Mouse (Mus musculus) liver, embryonic 16.5 days (tissue): ENCODE results near the gene Phf14. TPM values are rescaled to one million over a fixed set of nuclear protein-coding genes. Genes with fewer than 3 reads are reported as not detected.
"Not testable (repeated sequence)": the region's sequence is repeated elsewhere in the genome, so short reads cannot be mapped to it uniquely, and the experiment has no call there.

ENCODE experiments used
- ATAC-seq: fragments of 200-750 bp; cut with Nextera tagmentation; 2 replicates; pipeline ENCODE4 v1.8.0; 2017; ENCODE audit warnings: low read depth, mild to moderate bottlenecking, moderate number of reproducible peaks, moderate library complexity
- H3K27ac ChIP-seq: fragments of 300-500 bp; sonication (generic); 2 replicates; pipeline ENCODE4 v1.5.1; 2014; ENCODE audit warnings: mild to moderate bottlenecking, low read length
- H3K27me3 ChIP-seq: fragments of 300-500 bp; sonication (generic); 2 replicates; pipeline ENCODE4 v1.6.1; 2014; ENCODE audit warnings: low read depth, low read length, mixed read lengths; ENCODE audit not compliant: control insufficient read depth, insufficient read depth
- H3K36me3 ChIP-seq: fragments of 300-500 bp; sonication (generic); 2 replicates; pipeline ENCODE4 v1.6.1; 2014; ENCODE audit warnings: mild to moderate bottlenecking; ENCODE audit not compliant: control insufficient read depth, insufficient read depth
- H3K4me1 ChIP-seq: fragments of 300-500 bp; sonication (generic); 2 replicates; pipeline ENCODE4 v1.6.1; 2014; ENCODE audit warnings: low read depth, low read length, mixed read lengths; ENCODE audit not compliant: control insufficient read depth
- H3K4me2 ChIP-seq: fragments of 300-500 bp; sonication (generic); 2 replicates; pipeline ENCODE4 v1.6.1; 2014; ENCODE audit warnings: low read depth, low read length, mixed read lengths
- H3K4me3 ChIP-seq: fragments of 300-500 bp; sonication (generic); 2 replicates; pipeline ENCODE4 v1.5.1; 2014; ENCODE audit warnings: low read depth, mild to moderate bottlenecking, low read length
- H3K9ac ChIP-seq: fragments of 300-500 bp; sonication (generic); 2 replicates; pipeline ENCODE4 v1.6.1; 2014; ENCODE audit warnings: low read depth, low read length
- H3K9me3 ChIP-seq: fragments of 300-500 bp; sonication (generic); replicated peaks from 2 replicates; pipeline ENCODE4 v1.6.1; 2016; ENCODE audit warnings: low read length; ENCODE audit not compliant: control insufficient read depth
- WGBS: fragments of 180-500 bp; shearing (Covaris S2); extraction: QIAGEN DNeasy Blood & Tissue Kit; methylation state at CpG from one replicate; pipeline ENCODE4 v1.1.7; 2014; ENCODE audit not compliant: insufficient replicate concordance; 5-methylcytosine and 5-hydroxymethylcytosine counted together
- polyA plus RNA-seq: library from polyadenylated mRNA; unstranded; fragments of >200 nt; fragmentation: Nextera tagmentation; extraction: Ambion mirVana; gene quantifications from 2 replicates; pipeline ENCODE4 v1.2.1, GENCODE M21; 2015

Phf14 gene
- 11.7 and 13.0 TPM in 2 replicates for polyA plus RNA-seq

DNA sequence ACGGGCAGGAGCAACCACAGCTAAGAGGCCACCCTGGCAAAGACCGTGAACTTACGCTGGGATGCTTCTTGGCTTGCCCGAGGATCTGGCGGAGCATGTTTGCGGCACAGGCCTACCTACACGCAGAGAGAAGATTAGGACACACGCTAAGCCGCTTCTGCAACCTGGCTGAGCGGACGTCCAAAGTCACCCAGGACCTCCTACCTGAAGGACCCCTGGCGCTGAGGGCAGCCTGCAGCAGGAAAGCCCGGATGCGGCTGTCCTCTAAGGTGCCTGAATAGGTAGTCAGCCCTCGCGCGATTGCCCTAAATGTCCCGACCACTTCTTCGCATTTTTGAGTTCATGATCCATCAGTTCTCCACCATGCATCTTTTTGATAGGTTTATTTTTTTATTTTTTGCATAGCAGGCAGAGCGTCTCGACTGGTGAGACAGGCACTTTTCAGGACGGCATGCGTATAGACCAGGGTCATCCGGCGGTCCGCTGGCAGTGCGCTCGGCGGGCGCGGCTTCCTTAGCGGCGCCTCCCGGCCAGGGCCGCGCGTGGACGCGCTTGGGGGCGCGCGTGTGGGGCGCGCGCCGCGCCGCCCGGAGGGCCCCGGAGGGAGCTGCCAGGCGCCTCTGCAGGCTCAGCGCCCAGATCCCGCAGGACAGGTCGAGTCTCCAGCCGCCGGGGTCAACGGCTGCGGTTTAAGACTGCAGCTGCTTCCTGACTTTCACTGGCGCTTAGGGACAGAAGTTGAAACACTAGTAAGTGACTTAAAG, at the start of gene Phf14, which contains the start of gene Ndufa4:
Phf14 (plus strand) TSS at position 541 of the 764 bp plus-strand sequence.
Ndufa4 (minus strand) TSS at position 229 of the 764 bp plus-strand sequence.
- Histone ChIP-seq H3K27me3 (no peaks in the 10 kb centered on the region), H3K9me3 (no peaks in the 10 kb centered on the region), H3K9ac (peak within 1 kb of the TSS; percentile 78), H3K4me1 (peaks cover 17% of the 10 kb centered on the region), H3K4me2 (peak within 1 kb of the TSS; percentile 78), H3K4me3 (peak within 1 kb of the TSS; percentile 75), H3K36me3 (peaks cover 2% of the 10 kb centered on the region; the same call in 1 of the 2 replicates), H3K27ac (peak within 1 kb of the TSS; percentile 79)
- ATAC-seq = peak; percentile 98
- under 1% methylated on average over 59 of the region's 59 CpGs for WGBS

- not testable (repeated sequence) for H3K4me3 ChIP-seq, H3K36me3 ChIP-seq, H3K4me1 ChIP-seq, H3K27me3 ChIP-seq, H3K4me2 ChIP-seq, H3K27ac ChIP-seq, H3K9ac ChIP-seq, ATAC-seq, H3K9me3 ChIP-seq
- no CpG with 5 or more reads among the region's 2 CpGs for WGBS
Observed at GRCm38 (mm10) chr6:11875364-11875763, 32.2 kb upstream of the Phf14 start.

DNA sequence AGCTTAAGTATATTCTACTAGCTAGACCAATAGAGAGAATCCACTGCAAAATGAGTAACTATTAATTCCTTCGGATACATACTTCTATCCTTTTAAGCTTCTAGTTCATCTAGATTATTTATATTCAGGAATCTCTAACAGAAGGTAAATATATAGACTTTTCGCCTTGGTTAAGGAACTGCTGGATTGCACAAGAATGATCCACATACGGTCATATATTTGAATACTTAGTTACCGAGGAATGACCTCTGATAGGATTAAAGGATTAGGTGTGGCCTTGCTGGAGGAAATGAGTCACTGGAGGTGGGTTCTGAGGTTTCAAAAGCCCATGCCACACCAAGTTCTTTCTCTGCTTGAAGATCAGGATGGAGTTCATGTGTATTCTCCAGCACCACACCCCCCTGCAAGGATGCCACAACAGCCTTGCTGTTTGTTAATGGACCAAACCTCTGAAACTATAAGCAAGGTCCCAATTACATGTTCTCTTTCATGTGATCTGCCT, 6.7 kb upstream of the Phf14 start:
- peaks cover 8% of the 10 kb centered on the region for H3K4me1 ChIP-seq
- no peak overlapping the region for H3K27ac ChIP-seq
- no peak for ATAC-seq
- no peak overlapping the region for H3K4me3 ChIP-seq
- no peak overlapping the region for H3K4me2 ChIP-seq
- WGBS = 68% methylated on average over 4 of the region's 4 CpGs
- no peaks in the 10 kb centered on the region for H3K27me3 ChIP-seq
- peaks cover 16% of the 10 kb centered on the region for H3K36me3 ChIP-seq
- H3K9me3 ChIP-seq = no peaks in the 10 kb centered on the region
- no peak overlapping the region for H3K9ac ChIP-seq

DNA sequence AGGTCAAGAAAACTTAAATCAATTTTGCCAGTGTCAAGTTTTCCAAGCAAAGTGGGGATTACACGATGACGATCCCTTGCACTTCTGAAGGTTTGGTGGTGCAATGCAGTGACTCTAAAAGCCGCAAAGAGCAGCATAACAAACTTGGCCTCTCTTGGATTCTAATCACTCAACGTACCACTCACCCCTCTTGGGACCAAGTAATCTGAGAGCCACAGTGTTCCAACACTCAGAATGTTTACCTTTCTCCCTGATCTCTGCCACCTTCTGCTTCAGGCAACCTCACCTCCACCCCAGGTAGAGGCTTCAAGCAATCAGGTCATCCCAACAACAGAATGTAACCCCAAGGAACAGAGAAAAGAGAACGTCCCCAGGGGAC, 730 bp upstream of the Phf14 start:
- peak; percentile 3; the same call in 1 of the 2 replicates for ATAC-seq
- Histone ChIP-seq H3K36me3 (peaks cover 2% of the 10 kb centered on the region; the same call in 1 of the 2 replicates), H3K27me3 (no peaks in the 10 kb centered on the region), H3K9ac (peak overlapping the region; percentile 78), H3K4me3 (peak overlapping the region; percentile 75), H3K4me2 (peak overlapping the region; percentile 78), H3K27ac (peak overlapping the region; percentile 79), H3K9me3 (no peaks in the 10 kb centered on the region), H3K4me1 (peaks cover 17% of the 10 kb centered on the region)
- WGBS = under 1% methylated on average over 5 of the region's 5 CpGs

DNA sequence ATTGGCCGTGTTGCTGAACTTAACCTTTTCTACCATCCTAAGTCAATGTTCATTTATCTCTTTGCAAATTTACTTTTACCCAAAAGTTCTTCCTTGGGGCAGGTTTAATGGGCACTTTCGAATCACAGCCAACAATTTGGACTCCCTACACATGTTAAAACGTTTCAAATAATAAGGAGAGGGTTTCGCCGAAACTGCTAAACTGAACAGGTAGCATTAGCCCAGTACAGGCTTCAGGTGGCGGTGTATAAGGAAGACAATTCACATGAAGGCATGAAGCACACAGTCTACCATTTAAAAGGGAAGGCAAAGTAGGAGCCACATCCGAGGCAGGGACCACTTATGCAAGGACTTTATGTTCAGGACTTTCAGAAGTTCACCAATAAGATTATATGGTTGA, 561 bp downstream of the Phf14 start:
- no peak for ATAC-seq
- H3K27ac ChIP-seq = no peak overlapping the region

GRCm38 (mm10) chr6:11925496-11926041, 18.0 kb downstream of the Phf14 start:
- Histone ChIP-seq H3K9ac (peak overlapping the region; percentile 93), H3K36me3 (no peaks in the 10 kb centered on the region; the same call in 1 of the 2 replicates), H3K4me1 (peaks cover 9% of the 10 kb centered on the region), H3K9me3 (no peaks in the 10 kb centered on the region), H3K4me3 (peak overlapping the region; percentile 92), H3K27ac (peak overlapping the region; percentile 88), H3K27me3 (no peaks in the 10 kb centered on the region), H3K4me2 (peak overlapping the region; percentile 91)
- ATAC-seq = peak; percentile 95
- WGBS = under 1% methylated on average over 20 of the region's 20 CpGs

More for the DNA sequence above, 561 bp downstream of the Phf14 start:
- 18% methylated on average over 7 of the region's 7 CpGs for WGBS
- Histone ChIP-seq H3K4me3 (peak overlapping the region; percentile 75), H3K36me3 (peaks cover 2% of the 10 kb centered on the region; the same call in 1 of the 2 replicates), H3K4me2 (peak overlapping the region; percentile 78), H3K9ac (peak overlapping the region; percentile 68), H3K4me1 (peaks cover 17% of the 10 kb centered on the region), H3K9me3 (no peaks in the 10 kb centered on the region), H3K27me3 (no peaks in the 10 kb centered on the region)

DNA sequence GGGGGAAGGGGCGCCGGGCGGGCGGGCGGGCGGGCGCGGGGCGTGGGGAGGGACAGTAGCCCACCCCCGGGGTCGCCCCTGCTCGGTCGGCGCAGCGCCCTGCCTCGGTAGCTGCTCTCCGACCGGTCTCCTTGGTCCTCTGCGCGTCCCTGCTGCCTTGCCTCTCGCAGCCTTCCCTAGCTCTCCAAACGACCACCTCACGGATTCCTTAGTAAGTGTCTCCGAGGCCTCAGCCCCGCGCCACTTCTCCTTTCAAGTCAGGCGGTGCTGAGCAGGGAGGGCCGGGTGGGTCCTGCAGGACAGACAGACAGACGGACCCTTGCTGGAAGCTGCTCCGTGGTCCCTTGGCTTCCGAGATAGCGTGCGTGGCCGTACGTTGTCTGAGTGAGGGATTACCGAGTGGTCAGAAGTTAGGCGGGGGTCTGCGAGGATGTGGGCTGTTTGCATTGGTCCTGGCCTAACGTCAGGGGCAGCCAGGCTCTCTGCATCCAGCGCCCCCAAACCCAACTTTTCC, 18.5 kb downstream of the Phf14 start:
- ATAC-seq = peak; percentile 58
- H3K36me3 ChIP-seq = no peaks in the 10 kb centered on the region; the same call in 1 of the 2 replicates
- WGBS = under 1% methylated on average over 39 of the region's 40 CpGs

DNA sequence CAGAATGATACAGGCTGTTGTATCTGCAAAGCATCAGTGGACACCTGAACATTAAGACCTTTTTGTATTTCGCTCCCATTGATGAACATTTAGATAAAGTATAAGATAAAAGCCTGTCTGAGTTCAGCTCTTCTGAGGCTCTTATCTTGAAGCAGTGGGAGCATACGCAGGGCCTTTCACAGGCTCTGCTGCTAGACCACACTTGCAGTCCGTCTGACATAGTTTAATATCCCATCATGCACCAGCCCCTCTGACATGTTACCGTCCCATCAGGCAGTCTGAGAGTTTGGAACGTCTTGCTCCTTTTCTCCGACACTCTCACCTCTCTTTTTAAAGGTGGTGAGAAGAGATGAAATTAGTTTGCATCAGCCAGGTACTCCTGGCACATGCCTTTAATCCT, 19.9 kb downstream of the Phf14 start:
- Histone ChIP-seq H3K9me3 (no peaks in the 10 kb centered on the region), H3K27me3 (no peaks in the 10 kb centered on the region), H3K4me1 (peaks cover 9% of the 10 kb centered on the region), H3K4me3 (no peak overlapping the region; the same call in 1 of the 2 replicates), H3K9ac (no peak overlapping the region), H3K4me2 (peak overlapping the region; percentile 91), H3K27ac (no peak overlapping the region), H3K36me3 (no peaks in the 10 kb centered on the region; the same call in 1 of the 2 replicates)
- 41% methylated on average over 6 of the region's 6 CpGs for WGBS
- no peak for ATAC-seq

More for the DNA sequence above, 18.5 kb downstream of the Phf14 start:
- Histone ChIP-seq H3K27ac (peak overlapping the region; percentile 88), H3K9me3 (no peaks in the 10 kb centered on the region), H3K9ac (peak overlapping the region; percentile 93), H3K4me2 (peak overlapping the region; percentile 91), H3K27me3 (no peaks in the 10 kb centered on the region), H3K4me1 (peaks cover 9% of the 10 kb centered on the region), H3K4me3 (peak overlapping the region; percentile 92)
